Mouse (Mus musculus) heart, adult 9 months (tissue): Measurements from ENCODE around the gene Axin1.
"Not testable (repeated sequence)": the region's sequence is repeated elsewhere in the genome, so short reads cannot be mapped to it uniquely, and the experiment has no call there.

Experiments
- DNase-seq, 2 experiments: peaks; one replicate each; pipeline ENCODE4 v3.0.0; 2022; ENCODE audit warnings: low spot score in 2 of 2

Axin1 gene

GRCm38 (mm10) chr17:26187592-26187991, 49.1 kb downstream of the Axin1 start:
- no peak for DNase-seq

GRCm38 (mm10) chr17:26188091-26188805, 49.8 kb downstream of the Axin1 start:
- no peak for DNase-seq

DNA sequence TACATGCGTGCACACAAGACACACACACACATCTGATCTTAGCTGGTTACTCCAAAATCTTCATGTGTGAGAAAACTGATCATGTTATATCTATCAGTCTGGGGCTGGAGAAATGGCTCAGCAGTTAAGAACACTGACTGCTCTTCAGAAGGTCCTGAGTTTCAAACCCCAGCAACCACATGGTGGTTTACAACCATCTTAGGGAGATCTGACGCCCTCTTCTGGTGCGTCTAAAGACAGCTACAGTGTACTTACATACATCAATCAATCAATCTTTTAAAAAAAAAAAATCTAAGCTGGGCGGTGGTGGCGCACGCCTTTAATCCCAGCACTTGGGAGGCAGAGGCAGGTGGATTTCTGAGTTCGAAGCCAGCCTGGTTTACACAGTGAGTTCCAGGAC, 53.0 kb downstream of the Axin1 start:
- not testable (repeated sequence) for DNase-seq

DNA sequence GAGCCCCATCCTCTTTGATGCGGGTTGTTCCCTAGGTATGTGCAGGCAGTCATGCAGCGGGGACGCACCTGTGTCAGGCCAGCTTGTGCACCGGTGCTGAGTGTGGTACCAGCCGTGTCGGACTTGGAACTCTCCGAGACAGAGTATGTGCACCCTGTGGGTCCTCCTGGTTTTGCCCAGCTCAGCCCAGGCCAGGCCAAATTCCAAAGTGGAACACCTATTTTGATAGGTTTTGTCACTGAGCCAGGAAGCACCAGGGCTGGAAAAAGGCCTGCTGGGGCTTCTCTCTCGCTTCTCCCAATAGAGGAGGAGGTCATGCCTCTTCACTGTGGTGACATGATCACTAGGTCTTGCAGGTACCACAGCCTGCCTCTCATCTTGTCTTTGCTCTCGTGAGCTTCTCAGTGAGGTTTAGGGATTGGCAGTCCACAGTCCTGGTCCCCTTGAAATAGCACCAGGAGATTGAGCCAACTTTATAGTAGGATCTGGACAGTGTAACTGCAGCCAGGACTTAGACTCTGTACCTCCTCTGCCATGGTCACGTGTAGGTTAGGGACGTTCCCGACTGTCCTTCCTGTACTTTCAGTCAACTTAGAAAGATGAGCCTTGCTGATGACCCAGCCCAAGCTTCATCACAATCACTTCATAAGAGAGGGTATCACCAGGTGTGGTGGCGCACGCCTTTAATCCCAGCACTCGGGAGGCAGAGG, 54.1 kb downstream of the Axin1 start:
- no peak for DNase-seq

DNA sequence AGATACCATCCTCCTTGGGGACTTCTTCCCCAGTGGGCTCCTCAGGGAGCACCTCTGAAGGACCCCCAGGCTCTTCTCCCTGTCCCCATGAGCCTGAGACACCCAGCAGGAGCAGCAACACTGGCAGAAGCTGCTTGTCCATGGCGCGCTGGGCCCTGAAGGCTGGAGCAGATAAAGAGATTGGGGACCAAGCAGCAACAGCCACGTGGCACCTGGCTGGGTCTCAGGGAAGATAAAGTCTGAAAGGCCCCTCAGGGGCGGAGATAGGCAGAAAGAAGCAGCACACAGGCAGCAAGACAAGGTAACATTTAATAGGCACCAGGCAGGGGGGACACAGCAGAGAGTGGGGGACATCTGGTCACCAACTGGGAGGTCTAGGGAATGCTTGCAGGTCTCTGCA, 60.4 kb downstream of the Axin1 start, which contains the start of gene Pdia2:
Pdia2 (minus strand) TSS at position 196 of the 400 bp plus-strand sequence.
- no peak for DNase-seq

DNA sequence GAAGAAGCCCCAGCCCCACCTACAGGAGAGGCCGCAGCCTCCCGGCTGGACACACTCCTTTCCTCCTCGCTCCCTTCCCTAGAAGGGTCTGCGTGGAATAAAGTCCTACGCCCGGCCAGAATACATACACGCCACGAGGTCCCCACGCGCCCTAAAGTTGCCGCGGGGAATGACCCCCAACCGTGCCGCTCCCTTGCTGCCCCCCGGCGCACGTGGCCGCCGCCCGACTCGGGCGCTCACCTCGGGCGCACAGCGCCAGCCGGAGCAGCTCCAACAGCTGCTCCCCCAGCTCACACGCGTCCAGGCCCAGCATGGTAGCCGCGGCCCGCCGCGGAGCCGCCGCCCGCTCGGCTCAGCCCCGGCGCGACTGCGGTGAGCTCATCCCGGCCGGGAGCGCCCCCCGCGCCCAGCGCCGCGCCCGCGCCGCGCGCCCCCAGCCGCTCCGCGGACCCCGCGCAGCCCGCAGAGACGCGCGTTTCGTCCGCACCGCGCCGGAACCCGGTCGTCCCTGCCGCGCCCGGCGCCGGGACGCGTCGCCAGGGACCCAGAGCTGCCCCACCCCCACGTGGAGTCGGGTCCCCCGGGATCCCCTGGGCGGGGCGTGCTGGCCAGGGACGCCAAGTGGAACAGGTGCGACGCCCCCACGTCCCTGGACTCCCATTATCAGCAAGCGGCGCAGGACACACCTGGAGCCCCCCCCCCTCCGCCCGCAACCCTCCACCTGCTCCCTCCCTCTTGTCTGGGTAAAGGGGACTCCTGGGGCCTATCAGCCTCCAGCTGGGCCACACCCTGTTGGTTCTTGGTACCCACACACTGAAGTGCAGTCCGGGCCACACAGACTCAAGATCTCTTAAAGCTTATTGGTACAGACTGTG, 62.6 kb downstream of the Axin1 start:
- no peak for DNase-seq

- DNase-seq, result no peak
Measured at GRCm38 (mm10) chr17:26201998-26202397, 63.5 kb downstream of the Axin1 start.

DNA sequence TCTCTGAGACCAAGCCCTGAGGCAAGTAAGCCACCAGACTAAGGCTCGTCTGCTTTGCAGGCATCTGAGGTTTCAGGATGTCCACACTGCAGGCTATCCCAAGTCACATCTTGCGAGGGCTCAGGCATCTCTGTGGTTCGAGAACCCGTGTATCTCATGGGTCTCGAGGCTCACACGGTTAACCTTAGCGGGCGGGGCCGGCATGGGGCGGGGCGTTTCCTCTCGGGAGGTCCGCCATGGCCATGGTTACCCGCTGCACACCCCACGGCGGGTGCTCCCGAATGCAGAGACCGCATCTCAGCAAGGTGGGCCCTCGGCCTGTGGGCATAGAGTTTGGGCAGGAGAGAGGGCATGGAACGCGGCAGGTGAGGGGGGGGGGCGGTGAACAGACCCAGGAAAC, 64.2 kb downstream of the Axin1 start, which contains the start of gene Rgs11:
Rgs11 (plus strand) TSS at position 215 of the 400 bp plus-strand sequence.
- no peak for DNase-seq

DNA sequence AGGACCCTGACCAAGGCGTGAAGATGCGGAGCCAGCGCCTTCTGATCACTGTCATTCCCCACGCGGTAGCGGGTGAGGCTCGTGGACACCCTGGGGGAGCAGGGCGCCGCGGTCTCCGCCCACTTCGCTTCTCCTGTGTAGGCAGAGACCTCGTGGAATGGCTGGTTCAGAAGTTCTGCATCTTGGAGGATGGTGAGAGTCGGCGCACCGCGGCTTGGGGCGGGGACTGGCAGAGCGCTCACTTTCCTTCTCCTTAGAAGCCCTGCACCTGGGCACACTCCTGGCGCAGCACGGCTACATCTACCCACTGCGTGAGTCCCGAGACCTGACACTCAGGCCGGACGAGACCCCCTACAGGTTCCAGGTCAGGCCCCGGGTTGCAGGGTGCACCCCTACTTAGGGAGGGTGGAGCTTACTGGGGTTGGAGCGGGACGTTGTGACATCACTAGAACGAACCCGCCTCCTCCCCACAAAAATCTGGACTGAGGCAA, 64.9 kb downstream of the Axin1 start:
- DNase-seq, result peak in 1 of 2 experiments; percentile 11

GRCm38 (mm10) chr17:26204766-26205165, 66.3 kb downstream of the Axin1 start:
- no peak for DNase-seq

- DNase-seq, result no peak
Measured at GRCm38 (mm10) chr17:26206392-26206791, 67.9 kb downstream of the Axin1 start.

DNA sequence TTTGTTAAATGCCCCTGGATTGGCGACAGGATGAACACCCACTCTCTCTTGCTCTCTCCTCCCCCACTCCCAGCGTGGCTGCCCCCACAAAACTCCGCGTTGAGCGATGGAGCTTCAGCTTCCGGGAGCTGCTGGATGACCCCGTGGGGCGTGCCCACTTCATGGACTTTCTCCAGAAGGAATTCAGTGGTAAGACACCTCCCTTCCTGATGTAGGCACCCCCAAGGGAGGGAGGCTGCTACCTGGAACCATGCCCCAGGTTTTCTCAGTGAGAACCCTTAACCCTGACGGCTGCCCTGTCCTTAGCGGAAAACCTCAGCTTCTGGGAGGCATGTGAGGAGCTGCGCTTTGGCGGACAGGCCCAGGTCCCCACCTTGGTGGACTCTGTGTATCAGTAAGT, 69.2 kb downstream of the Axin1 start, which contains the start of gene Arhgdig:
Arhgdig (minus strand) TSS at position 101 of the 400 bp plus-strand sequence.
- DNase-seq, result no peak

DNA sequence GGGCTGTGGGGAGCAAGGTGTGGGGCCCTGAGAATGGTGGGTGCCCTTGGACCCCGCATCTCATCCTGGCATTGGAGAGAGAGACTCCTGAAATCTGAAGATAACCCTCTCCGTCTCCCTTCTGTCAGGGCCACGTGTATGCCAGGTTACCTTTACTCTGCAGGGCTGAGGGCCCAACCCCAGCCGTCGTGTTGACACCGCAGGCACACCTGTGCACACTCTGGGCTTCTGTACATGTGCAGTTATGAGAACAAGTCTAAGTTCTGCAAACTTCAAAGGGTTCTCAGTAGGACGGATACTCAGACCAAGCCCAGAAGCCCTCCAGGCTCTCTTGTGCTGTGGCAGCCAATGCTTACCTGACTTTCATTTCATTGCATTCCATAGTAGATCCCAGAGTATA, 73.8 kb downstream of the Axin1 start:
- no peak for DNase-seq

DNA sequence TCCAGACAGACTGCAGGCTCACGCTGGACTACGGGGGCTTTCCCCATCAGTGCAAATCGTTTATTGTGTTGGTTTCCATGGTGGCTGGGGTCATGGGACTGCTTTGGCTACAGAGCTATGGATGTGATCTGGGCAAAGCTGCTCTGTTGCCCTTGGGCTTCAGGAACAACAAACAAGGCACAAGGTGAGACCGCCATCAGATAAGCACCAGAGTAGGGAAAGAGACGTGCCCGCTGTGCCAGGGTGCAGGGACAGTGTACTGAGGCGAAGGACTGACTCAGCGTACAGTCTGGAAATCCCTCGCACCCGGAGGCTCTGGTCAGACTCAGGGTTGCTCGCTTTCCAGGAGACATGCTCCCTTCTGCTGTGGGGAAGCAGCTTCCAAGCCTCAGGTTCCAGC, 74.2 kb downstream of the Axin1 start:
- DNase-seq, result no peak

- no peak for DNase-seq
Measured at GRCm38 (mm10) chr17:26221508-26221907, 83.0 kb downstream of the Axin1 start.

DNA sequence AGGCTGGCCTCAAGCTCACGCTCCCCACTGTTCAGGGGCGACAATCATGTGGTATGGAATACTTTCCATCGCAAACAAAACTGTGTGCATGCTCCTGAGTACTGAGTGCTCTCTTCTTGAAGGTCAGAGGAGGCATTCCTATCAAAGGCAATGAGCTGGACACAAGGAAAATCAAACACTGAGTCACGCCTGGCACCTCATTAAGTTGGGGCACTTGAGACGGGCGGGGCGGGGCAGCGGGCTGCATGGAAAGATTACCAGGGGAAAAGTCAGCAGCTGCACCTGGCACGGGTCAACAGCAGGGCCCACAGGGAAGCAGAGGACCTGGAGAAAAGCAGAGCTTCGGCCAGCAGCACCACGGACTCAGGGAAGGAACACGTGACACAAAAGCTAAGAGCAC, 86.7 kb downstream of the Axin1 start:
- no peak for DNase-seq

- no peak for DNase-seq
Measured at GRCm38 (mm10) chr17:26229776-26230175, 91.3 kb downstream of the Axin1 start.

- DNase-seq, result no peak
Measured at GRCm38 (mm10) chr17:26231156-26231555, 92.7 kb downstream of the Axin1 start.

DNA sequence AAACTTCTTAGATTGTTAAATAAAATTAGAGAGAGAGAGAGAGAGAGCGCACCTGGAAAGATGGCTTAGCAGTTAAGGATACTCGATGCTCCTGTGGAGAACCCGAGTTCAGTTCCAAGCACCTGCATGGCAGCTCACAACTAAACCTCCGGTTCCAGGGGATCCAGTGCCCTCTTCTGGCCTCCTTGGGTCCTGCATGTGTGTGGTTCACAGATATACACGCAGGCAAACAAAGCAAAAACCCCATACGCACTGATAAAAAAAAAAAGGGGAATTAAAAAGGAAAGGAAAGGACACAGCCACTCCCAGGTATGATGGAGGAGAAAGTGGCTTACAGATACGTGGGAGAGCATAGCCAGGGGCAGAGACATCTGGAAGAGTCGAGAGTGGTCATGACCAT, 94.4 kb downstream of the Axin1 start:
- no peak for DNase-seq

GRCm38 (mm10) chr17:26234386-26234785, 95.9 kb downstream of the Axin1 start:
- no peak for DNase-seq

DNA sequence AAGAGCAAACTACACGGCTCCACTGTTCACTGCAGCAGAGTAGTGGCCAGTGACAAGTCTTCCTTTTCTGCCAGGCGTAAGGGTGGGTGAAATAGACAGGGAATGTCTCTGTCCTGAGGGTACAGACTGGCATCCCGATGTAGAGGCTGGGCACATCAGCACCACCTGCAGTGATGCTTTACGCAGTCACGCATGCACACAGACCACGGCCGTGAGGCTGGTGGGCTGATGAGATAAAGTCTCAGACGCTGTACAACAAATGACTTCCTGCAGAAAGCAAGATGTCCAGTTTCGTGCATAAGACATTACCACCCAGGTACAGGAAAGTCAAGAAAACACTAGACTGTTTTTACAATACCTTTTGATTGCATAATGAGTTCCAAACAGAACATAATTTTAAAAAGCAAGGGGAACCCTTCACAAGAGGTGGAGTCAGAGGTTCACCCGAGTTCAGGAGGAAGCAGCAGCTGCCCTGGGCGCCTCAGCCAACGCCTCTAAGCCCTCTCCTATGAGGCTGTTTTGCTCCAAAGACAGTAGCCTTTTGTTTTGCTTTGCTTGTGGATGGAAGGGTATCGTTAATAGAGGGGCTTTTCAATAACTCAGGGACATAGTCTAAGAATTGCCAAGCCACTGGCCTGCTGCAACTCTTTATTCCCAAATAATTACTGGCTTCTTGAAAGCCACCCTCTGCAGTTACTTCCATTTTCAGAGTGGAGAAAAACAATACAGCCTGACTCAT, 96.8 kb downstream of the Axin1 start:
- peak in 1 of 2 experiments; percentile 12 for DNase-seq
